Mouse (Mus musculus): Measurements from ENCODE around the gene Gja4. TPM values are rescaled to one million over a fixed set of nuclear protein-coding genes. Genes with fewer than 3 reads are reported as not detected.

Gja4 gene
- polyA plus RNA-seq, 1 experiment from 2014 or later, result 25.4 TPM

DNA sequence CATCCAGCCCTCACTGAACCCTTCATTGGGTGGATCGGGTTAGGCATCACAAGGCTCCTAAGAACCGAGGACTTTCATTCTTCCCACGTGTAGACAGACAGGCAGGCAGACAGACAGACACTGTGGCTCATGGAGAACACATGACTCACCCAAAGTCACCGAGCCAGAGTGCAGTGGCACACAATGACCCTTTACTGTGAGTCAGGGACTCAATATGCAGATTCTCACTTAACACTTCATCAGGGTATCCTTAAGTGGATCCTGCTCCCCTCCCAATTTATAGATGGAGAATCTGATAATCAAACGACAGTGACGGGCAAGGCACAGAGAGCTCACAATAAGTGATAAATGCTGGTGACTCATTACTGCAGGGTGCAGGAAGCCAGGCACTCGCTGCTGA, 13.4 kb upstream of the Gja4 start:
- DNase-seq (ENCODE audit: low spot score) (no peak), ATAC-seq (ENCODE audit: low FRiP score) (no peak)
- WGBS, result 66% methylated on average over 7 of the region's 7 CpGs
- Histone ChIP-seq H3K27ac (no peak overlapping the region), H3K36me3 (replicated peaks; ENCODE audit: control insufficient read depth, insufficient read depth) (no peaks in the 10 kb centered on the region), H3K27me3 (ENCODE audit: control insufficient read depth, insufficient read depth, low read length) (peaks cover 34% of the 10 kb centered on the region), H3K9ac (no peak overlapping the region), H3K4me1 (replicated peaks; ENCODE audit: control insufficient read depth, insufficient read depth, low read length) (peaks cover 13% of the 10 kb centered on the region; the same call in 1 of the 2 replicates), H3K4me2 (replicated peaks) (no peak overlapping the region), H3K9me3 (ENCODE audit: control insufficient read depth, low read length) (no peaks in the 10 kb centered on the region), H3K4me3 (replicated peaks; ENCODE audit: low read length) (no peak overlapping the region)

DNA sequence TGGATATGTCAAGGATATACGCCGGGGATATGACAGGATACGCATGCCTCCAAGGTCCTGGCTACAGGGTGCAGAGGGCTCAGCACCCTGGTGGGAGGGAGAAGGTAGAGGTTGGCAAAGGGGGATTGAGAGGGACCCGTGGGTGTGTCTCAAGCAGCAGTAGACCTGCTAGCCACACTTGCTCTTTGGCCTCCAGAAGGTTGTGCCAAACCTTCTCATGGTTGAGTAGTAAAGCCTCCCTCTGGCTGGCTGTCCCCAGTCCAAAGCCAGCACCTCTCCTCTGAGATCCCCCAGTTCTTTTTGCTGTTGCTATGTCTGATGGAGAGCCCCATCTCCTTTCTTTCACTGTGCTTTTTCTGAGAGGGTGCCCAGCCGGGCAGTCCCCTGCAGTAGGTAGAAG, 11.4 kb upstream of the Gja4 start:
- Histone ChIP-seq H3K27me3 (ENCODE audit: control insufficient read depth, insufficient read depth, low read length) (peaks cover 14% of the 10 kb centered on the region), H3K9ac (no peak overlapping the region), H3K4me2 (replicated peaks) (no peak overlapping the region), H3K27ac (no peak overlapping the region), H3K4me3 (replicated peaks; ENCODE audit: low read length) (no peak overlapping the region), H3K36me3 (replicated peaks; ENCODE audit: control insufficient read depth, insufficient read depth) (no peaks in the 10 kb centered on the region), H3K4me1 (replicated peaks; ENCODE audit: control insufficient read depth, insufficient read depth, low read length) (peaks cover 8% of the 10 kb centered on the region; the same call in 1 of the 2 replicates), H3K9me3 (ENCODE audit: control insufficient read depth, low read length) (no peaks in the 10 kb centered on the region)
- 93% methylated on average over 5 of the region's 5 CpGs for WGBS
- ATAC-seq (ENCODE audit: low FRiP score) (no peak), DNase-seq (ENCODE audit: low spot score) (no peak)

DNA sequence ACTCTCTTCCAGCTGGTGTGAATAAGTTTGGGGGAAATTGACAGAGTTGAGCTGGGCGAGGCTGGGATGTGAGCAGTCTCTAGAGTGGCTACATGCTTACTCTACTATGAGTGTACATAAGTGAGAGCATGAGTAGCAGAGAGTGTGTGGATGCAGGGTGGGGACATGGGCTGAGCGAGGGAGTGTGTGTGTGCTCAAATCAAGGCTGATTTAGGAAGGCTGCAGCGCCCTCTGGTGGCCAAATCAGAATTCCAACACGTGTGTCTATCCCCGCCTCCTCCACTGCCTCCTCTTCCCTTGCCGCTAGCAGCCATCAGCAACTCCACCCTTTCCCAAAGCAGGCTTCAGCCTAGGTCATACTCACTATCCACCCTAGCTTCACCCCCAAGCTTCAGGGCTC, 10.9 kb upstream of the Gja4 start:
- no peak overlapping the region for H3K4me2 ChIP-seq (replicated peaks)
- H3K9ac ChIP-seq, result no peak overlapping the region
- peaks cover 3% of the 10 kb centered on the region; the same call in 1 of the 2 replicates for H3K4me1 ChIP-seq (replicated peaks; ENCODE audit: control insufficient read depth, insufficient read depth, low read length)
- ATAC-seq (ENCODE audit: low FRiP score) (peak; percentile 65; the same call in 1 of the 2 replicates), DNase-seq (ENCODE audit: low spot score) (peak; percentile 95)
- 7% methylated on average over 6 of the region's 6 CpGs for WGBS
- H3K27ac ChIP-seq, result no peak overlapping the region
- H3K4me3 ChIP-seq (replicated peaks; ENCODE audit: low read length), result no peak overlapping the region
- H3K36me3 ChIP-seq (replicated peaks; ENCODE audit: control insufficient read depth, insufficient read depth), result no peaks in the 10 kb centered on the region
- peaks cover 9% of the 10 kb centered on the region; the same call in 1 of the 2 replicates for H3K27me3 ChIP-seq (ENCODE audit: control insufficient read depth, insufficient read depth, low read length)
- no peaks in the 10 kb centered on the region for H3K9me3 ChIP-seq (ENCODE audit: control insufficient read depth, low read length)

DNA sequence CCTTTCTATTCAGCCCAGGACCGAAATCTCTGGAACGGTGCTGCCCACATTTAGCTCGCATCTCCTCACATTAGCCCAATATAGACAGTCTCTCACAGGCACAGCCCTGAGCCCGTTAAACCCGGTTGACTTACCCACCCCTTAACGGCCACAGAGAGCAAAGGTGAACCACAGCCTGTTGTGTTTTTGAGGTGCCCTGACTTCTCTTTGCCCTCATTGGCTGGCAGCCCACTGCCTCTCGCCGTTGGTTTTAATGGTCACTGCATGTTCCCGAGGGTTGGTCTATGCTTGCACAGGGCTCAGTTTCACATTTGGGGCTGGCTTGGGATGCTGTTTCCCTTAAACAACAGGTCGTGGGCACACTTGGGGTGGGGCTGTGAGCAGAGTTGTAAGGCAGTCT, 10.5 kb upstream of the Gja4 start:
- Histone ChIP-seq H3K27me3 (ENCODE audit: control insufficient read depth, insufficient read depth, low read length) (0 out of 2 replicates have a peak, but pooled peaks cover 7% of the 10 kb centered on the region), H3K27ac (no peak overlapping the region), H3K9ac (no peak overlapping the region), H3K9me3 (ENCODE audit: control insufficient read depth, low read length) (no peaks in the 10 kb centered on the region), H3K4me2 (replicated peaks) (no peak overlapping the region), H3K36me3 (replicated peaks; ENCODE audit: control insufficient read depth, insufficient read depth) (no peaks in the 10 kb centered on the region), H3K4me3 (replicated peaks; ENCODE audit: low read length) (no peak overlapping the region), H3K4me1 (replicated peaks; ENCODE audit: control insufficient read depth, insufficient read depth, low read length) (no peaks in the 10 kb centered on the region)
- DNase-seq (ENCODE audit: low spot score) (no peak), ATAC-seq (ENCODE audit: low FRiP score) (no peak)
- 76% methylated on average over 10 of the region's 10 CpGs for WGBS

DNA sequence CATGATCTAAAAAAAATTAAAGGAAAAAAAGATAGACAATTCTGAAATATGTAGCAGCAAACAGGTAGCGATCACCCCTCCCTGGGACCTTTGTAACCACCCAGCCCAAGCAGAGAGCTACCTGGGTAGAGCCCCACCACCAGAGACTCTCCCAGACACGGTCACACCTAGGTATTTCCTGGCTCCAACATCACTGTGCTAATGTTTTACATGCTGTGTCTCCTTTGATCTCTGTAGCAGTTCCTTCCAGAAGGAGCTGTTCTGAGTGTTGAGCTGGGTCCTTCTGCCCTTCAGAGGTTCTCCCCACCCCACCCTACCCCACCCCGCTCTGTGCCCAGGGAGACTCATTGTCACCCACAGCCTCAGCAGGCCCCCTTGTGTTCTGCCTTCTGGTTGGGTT, 9.8 kb upstream of the Gja4 start:
- Histone ChIP-seq H3K9me3 (ENCODE audit: control insufficient read depth, low read length) (no peaks in the 10 kb centered on the region), H3K4me2 (replicated peaks) (no peak overlapping the region), H3K36me3 (replicated peaks; ENCODE audit: control insufficient read depth, insufficient read depth) (no peaks in the 10 kb centered on the region), H3K27me3 (ENCODE audit: control insufficient read depth, insufficient read depth, low read length) (0 out of 2 replicates have a peak, but pooled peaks cover 3% of the 10 kb centered on the region), H3K27ac (no peak overlapping the region), H3K4me3 (replicated peaks; ENCODE audit: low read length) (no peak overlapping the region), H3K9ac (no peak overlapping the region), H3K4me1 (replicated peaks; ENCODE audit: control insufficient read depth, insufficient read depth, low read length) (no peaks in the 10 kb centered on the region)
- WGBS, result 88% methylated on average over 3 of the region's 3 CpGs
- DNase-seq (ENCODE audit: low spot score) (no peak), ATAC-seq (ENCODE audit: low FRiP score) (no peak)

DNA sequence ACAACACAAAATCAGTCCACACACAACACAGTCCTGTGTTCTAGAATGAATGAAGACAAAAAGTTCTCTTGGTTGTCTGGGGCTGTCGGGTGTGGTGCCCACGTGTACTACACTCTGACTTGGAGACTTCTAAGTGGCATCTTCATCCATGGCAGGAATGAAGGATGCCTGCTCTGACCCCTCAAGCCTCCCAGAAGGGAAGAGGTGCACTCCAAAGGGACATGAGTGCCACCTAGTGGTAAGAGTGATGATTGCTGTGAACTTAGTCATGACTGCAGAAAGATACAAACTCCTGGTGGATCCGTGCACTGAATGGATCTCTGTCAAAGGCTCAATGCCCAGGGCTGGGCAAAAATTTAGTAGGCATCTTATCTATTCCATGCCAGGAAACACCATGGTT, 5.8 kb upstream of the Gja4 start:
- peak; percentile 89 for DNase-seq (ENCODE audit: low spot score)
- no peak; the same call in 1 of the 2 replicates for ATAC-seq (ENCODE audit: low FRiP score)
- no peak overlapping the region for H3K27ac ChIP-seq
- 7% methylated on average over 3 of the region's 3 CpGs for WGBS
- no peak overlapping the region for H3K4me3 ChIP-seq (replicated peaks; ENCODE audit: low read length)
- H3K4me1 ChIP-seq (replicated peaks; ENCODE audit: control insufficient read depth, insufficient read depth, low read length), result no peaks in the 10 kb centered on the region
- H3K4me2 ChIP-seq (replicated peaks), result no peak overlapping the region
- H3K36me3 ChIP-seq (replicated peaks; ENCODE audit: control insufficient read depth, insufficient read depth), result no peaks in the 10 kb centered on the region
- H3K9ac ChIP-seq, result no peak overlapping the region
- H3K9me3 ChIP-seq (ENCODE audit: control insufficient read depth, low read length), result no peaks in the 10 kb centered on the region
- H3K27me3 ChIP-seq (ENCODE audit: control insufficient read depth, insufficient read depth, low read length), result no peaks in the 10 kb centered on the region; the same call in 1 of the 2 replicates

DNA sequence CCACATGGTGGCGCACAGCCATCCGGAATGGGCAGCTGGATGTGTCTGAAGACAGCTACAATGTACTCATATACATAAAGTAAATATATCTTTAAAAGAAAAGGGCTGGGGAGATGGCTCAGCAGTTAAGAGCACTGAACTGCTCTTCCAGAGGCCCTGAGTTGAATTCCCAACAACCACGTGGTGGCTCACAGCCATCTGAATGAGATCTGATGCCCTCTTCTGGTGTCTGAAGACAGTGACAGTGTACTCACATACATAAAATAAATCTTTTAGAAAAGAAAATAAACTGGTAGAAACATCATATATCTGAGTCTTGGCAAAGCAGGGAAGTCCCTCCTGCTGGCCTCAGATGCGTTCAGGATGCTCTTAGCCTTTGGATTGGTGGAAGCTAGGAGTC, 3.3 kb upstream of the Gja4 start:
- ATAC-seq (ENCODE audit: low FRiP score), result no peak
- 60% methylated on average over 4 of the region's 4 CpGs for WGBS
- Histone ChIP-seq H3K4me3 (replicated peaks; ENCODE audit: low read length) (no peak overlapping the region), H3K36me3 (replicated peaks; ENCODE audit: control insufficient read depth, insufficient read depth) (no peaks in the 10 kb centered on the region), H3K27ac (no peak overlapping the region), H3K4me1 (replicated peaks; ENCODE audit: control insufficient read depth, insufficient read depth, low read length) (no peaks in the 10 kb centered on the region), H3K9ac (no peak overlapping the region), H3K9me3 (ENCODE audit: control insufficient read depth, low read length) (no peaks in the 10 kb centered on the region), H3K4me2 (replicated peaks) (no peak overlapping the region), H3K27me3 (ENCODE audit: control insufficient read depth, insufficient read depth, low read length) (no peaks in the 10 kb centered on the region; the same call in 1 of the 2 replicates)
- peak; percentile 31 for DNase-seq (ENCODE audit: low spot score)

DNA sequence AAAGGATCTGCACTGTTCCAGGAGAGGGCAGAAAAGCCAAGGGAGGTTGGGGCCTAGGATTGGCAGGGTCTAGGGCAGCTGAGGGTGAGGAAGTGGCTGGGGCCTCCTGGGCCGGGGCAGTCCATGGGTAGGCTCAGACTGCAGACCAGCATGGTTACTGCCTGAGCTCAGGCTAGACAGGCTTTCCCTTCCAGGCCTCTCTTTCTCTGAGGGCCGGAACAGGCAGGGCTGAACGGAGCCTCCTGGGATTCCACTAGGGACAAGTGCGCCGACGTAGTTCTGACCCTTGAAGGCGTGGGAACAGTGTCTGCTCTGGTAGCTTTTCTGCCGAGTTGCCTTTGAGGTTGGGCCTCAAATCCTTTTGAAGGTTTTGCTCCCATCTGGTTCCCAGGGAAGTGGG, 1.9 kb upstream of the Gja4 start:
- DNase-seq (ENCODE audit: low spot score), result no peak
- H3K36me3 ChIP-seq (replicated peaks; ENCODE audit: control insufficient read depth, insufficient read depth), result no peaks in the 10 kb centered on the region
- WGBS, result 86% methylated on average over 8 of the region's 8 CpGs
- H3K27me3 ChIP-seq (ENCODE audit: control insufficient read depth, insufficient read depth, low read length), result no peaks in the 10 kb centered on the region; the same call in 1 of the 2 replicates
- ATAC-seq (ENCODE audit: low FRiP score), result no peak
- no peak overlapping the region for H3K27ac ChIP-seq
- H3K4me2 ChIP-seq (replicated peaks), result no peak overlapping the region
- H3K9ac ChIP-seq, result no peak overlapping the region
- H3K9me3 ChIP-seq (ENCODE audit: control insufficient read depth, low read length), result no peaks in the 10 kb centered on the region
- H3K4me3 ChIP-seq (replicated peaks; ENCODE audit: low read length), result no peak overlapping the region
- no peaks in the 10 kb centered on the region for H3K4me1 ChIP-seq (replicated peaks; ENCODE audit: control insufficient read depth, insufficient read depth, low read length)

DNA sequence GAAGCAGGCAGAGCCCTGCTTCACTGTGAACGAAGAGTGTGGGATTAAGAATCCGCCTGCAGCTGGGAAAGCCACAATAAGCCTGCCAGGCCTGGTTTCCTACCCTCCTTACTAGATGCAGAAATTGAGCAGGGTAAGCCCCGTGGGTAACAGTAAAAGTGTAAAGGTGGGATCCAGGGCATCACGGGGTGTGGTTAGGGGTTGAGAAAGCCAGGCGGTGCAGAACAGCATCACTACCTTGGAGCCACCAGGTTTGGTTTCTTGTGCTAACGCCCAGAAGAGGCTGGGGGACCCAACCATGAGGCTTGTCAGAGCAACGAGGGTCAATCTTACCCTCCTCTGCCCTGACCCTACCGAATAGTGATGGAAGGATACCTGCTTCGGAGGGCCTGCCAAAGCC, 746 bp upstream of the Gja4 start:
- Histone ChIP-seq H3K36me3 (replicated peaks; ENCODE audit: control insufficient read depth, insufficient read depth) (no peaks in the 10 kb centered on the region), H3K27me3 (ENCODE audit: control insufficient read depth, insufficient read depth, low read length) (no peaks in the 10 kb centered on the region; the same call in 1 of the 2 replicates), H3K9ac (peak overlapping the region; percentile 69; the same call in 1 of the 2 replicates), H3K4me2 (replicated peaks) (peak overlapping the region; percentile 85), H3K4me1 (replicated peaks; ENCODE audit: control insufficient read depth, insufficient read depth, low read length) (no peaks in the 10 kb centered on the region), H3K27ac (no peak overlapping the region), H3K9me3 (ENCODE audit: control insufficient read depth, low read length) (no peaks in the 10 kb centered on the region), H3K4me3 (replicated peaks; ENCODE audit: low read length) (peak overlapping the region; percentile 48; the same call in 1 of the 2 replicates)
- WGBS, result 40% methylated on average over 9 of the region's 9 CpGs
- DNase-seq (ENCODE audit: low spot score) (no peak), ATAC-seq (ENCODE audit: low FRiP score) (no peak)

DNA sequence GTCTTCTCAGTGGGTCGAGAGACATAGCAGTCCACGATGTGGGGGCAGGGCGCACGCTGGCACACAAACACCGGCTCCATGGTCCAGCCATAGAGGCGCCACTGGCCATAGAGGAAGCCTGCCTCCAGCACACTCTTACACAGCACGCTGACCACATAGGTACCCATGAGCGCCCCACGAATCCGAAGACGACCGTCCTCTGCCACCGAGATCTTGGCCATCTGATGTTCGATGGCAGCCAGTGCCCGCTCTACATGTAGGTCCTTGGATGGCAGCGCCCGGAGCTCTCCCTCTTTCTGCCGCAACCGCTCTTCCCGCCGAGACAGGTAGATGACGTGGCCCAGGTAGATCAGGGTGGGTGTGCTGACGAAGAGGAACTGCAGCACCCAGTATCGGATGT, 1.5 kb downstream of the Gja4 start:
- Histone ChIP-seq H3K9me3 (ENCODE audit: control insufficient read depth, low read length) (no peaks in the 10 kb centered on the region), H3K9ac (no peak overlapping the region), H3K27me3 (ENCODE audit: control insufficient read depth, insufficient read depth, low read length) (no peaks in the 10 kb centered on the region; the same call in 1 of the 2 replicates), H3K4me3 (replicated peaks; ENCODE audit: low read length) (no peak overlapping the region; the same call in 1 of the 2 replicates), H3K4me2 (replicated peaks) (no peak overlapping the region), H3K27ac (no peak overlapping the region), H3K4me1 (replicated peaks; ENCODE audit: control insufficient read depth, insufficient read depth, low read length) (no peaks in the 10 kb centered on the region), H3K36me3 (replicated peaks; ENCODE audit: control insufficient read depth, insufficient read depth) (no peaks in the 10 kb centered on the region)
- ATAC-seq (ENCODE audit: low FRiP score), result no peak
- no peak for DNase-seq (ENCODE audit: low spot score)
- WGBS, result 66% methylated on average over 24 of the region's 24 CpGs
